Mouse (Mus musculus) lung, postnatal 10 days (tissue): ENCODE measurements around the gene Eml5.

Source experiments
- DNase-seq: peaks from one replicate; pipeline ENCODE4 v3.0.0; 2021

Gene Eml5

GRCm38 (mm10) chr12:98900881-98901801 is at the start of gene Eml5:
TSS of gene Eml5 (minus strand) at chr12:98901484.
- peak; percentile 70 for DNase-seq

DNA sequence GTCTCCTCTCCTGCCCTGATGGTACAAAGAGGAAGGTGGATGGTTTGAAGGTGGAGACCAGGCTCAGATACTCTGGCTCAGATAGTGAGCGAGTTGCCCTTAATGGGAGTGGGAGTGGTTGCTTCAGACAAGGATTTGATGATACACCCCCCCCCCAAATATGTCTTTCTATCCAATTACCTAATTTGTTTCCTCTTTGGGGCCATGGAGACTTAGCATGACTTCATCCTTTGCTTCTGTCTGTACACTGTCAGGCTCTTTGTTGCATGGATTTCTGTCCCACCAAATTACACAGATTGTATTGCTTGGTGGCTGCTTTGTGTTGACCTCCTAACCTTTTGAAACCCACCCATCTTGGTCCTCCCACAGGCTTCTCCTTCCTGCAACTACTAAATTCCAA is 31.6 kb upstream of the Eml5 start:
- DNase-seq = no peak

DNA sequence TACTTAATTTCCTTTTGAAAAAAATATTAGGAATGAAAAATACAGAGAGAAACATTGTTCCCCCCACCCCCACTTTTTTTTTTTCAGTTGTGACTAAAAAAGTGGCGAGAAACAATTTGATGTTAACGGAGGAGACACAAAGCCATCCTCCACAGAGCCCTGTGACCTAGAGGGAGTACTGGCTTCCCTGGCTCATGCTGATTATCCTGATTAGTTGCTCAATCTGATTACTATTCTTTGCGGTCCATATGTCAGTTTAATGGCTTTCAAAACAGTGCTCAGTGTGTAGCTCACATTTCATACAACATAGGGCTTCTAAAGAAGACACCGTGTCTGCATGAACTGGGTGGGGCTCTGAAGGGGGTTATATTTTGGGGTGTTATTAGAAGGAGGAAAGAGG is 31.2 kb upstream of the Eml5 start:
- DNase-seq = no peak

GRCm38 (mm10) chr12:98931174-98931573 is 29.9 kb upstream of the Eml5 start:
- no peak for DNase-seq

GRCm38 (mm10) chr12:98920194-98920991 is 19.1 kb upstream of the Eml5 start, which contains the start of gene Ttc8:
TSS of gene Ttc8 (plus strand) at chr12:98920574.
- peak; percentile 88 for DNase-seq

GRCm38 (mm10) chr12:98910096-98910495 is 8.8 kb upstream of the Eml5 start:
- DNase-seq = no peak

GRCm38 (mm10) chr12:98905466-98905865 is 4.2 kb upstream of the Eml5 start:
- no peak for DNase-seq

- DNase-seq = peak; percentile 2
Observed at GRCm38 (mm10) chr12:98900341-98900880, 873 bp downstream of the Eml5 start.

DNA sequence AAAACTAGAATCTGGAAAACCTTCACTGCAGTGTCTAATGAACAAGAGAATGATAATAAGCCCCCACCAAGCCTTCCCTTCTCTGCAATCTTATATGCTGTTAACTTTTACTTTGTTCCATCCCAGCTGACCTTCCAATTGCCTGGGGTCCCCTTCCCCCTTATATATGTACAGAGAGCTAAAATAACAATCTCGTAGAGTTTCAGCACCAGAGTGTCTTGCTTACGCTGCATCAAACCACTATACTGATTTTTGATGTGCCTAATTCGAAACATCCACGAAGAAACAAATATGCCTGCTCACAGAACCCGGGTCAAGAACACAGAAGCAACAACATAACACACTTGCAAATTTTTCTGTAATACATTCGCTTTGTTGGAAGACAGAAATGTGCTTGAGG is 1.6 kb downstream of the Eml5 start:
- DNase-seq = no peak

DNA sequence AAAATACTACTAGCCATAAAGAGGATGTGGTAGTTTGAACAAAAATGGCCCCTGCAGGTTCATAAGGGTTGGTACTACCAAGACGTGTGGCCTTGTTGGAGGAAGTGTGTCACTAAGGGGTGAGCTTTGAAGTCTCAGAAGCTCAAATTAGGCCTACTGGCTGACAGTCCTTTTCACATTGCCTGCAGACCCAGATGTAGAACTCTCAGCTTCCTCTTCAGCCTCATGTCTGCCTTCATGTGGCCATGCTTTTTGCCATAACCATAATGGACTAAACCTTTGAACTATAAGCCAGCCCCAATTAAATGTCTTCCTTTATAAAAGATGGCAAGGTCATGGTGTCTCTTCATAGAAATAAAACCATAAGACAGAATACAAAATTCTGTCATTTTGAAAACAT is 4.5 kb downstream of the Eml5 start:
- no peak for DNase-seq

DNA sequence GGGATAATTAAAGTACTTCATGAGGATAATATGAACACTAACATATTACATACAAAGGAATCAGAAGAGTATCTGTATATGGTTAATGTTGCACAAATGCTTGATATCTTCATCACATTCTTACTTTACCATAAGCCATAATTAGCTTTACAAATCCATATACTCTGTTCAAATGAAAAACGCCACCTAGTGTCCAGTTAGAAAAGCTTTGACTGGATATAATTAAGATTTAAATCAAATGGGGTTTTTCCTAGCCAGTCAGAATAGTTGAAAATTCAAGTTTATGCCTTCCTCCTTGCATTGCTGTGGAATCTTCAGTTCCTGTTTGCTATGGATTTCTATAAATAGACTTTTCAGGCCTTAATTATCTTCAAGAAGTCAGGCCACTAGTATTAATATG is 16.8 kb downstream of the Eml5 start:
- DNase-seq = no peak

DNA sequence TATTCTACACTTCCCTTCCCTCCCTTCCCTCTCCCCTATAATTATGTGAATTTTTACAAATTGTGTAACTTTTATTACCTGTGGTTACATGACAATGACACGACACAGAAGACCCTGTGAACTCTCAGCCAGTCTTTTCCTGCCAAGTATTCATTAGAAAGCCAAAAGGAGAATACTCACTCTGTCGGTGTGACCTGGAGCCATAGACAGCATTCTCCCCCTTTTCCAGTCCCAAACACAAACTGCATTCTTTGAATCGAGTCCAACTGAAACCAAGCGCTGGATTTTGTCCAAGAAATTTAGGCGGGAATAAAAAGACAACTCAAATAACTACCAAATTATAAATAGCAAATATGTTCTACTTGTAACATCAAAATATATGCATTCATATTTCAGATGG is 19.5 kb downstream of the Eml5 start:
- DNase-seq = peak; percentile 4

DNA sequence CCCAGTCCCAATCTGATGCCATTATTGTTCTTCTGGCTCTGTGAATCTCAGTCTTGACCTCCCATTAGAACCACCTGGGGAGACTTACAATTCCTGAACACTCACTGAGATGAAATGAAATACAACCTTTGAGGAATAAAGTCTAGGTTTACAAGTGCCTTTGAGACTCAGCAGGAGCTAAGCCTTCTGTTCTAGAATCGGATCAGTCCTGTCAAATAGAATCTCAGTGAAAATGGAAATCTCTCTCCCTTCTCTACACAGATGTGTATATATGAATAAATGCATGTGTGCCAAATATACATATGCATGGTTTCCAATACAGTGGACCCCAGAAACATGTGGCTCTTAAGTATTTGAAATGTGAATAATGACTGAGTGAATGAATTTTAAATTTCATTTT is 22.6 kb downstream of the Eml5 start:
- no peak for DNase-seq

DNA sequence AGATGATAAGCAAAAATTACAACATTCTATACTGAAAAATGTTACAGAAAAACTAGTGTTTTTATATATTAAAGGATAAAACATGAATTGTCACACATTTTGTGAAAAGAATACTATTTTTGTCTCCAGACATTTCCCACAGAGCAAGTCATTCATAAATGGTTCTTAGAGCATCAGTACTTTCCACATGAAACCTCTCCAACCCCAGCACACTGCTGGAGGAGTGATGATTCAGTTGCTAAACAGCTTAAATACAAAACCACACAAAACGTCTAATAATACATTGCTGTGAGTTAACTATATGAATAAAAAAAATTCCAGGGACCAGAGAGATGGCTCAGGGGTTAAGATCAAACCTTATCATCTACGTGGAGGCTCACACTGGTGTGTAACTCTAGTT is 26.1 kb downstream of the Eml5 start:
- DNase-seq = no peak

GRCm38 (mm10) chr12:98872836-98873235 is 28.4 kb downstream of the Eml5 start:
- no peak for DNase-seq

- no peak for DNase-seq
Observed at GRCm38 (mm10) chr12:98863436-98863835, 37.8 kb downstream of the Eml5 start.

- DNase-seq = no peak
Observed at GRCm38 (mm10) chr12:98860316-98860715, 41.0 kb downstream of the Eml5 start.

DNA sequence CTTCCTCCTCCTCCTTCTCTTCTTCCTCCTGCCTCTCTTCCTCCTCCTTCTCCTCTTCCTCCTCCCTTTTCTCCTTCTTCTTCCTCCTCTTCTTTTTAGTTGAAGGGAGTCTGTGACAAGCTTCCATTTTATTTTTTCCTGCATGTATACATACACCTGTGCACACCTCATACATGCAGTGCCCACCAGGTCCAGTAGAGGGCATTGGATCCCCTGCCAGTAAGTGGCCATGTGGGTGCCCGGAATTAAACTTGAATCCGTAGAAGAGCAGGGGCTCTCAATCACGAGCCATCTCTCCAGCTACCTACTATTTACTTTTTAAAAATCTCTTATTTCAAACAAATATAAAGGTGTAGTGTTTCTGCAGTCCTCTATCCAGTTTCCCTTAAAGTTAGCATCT is 50.5 kb downstream of the Eml5 start:
- peak; percentile 39 for DNase-seq

DNA sequence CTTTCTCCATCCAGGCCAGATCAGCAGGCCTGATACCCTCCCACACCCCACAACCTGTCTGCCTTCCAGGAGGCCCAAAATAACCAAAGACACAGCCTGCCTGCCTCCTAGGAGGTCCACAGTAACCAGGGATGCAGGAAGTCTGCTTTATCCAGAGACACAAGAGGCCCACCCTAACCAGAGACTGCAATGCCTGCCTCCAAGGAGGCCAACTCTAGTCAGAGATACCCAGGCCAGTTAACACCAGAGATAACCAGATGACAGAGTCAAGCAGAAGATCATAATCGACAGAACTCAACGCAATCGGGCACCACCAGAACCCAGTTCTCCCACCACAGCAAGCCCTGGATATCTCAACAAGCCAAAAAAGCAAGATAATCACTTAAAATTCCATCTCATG is 56.5 kb downstream of the Eml5 start:
- no peak for DNase-seq

- DNase-seq = no peak
Observed at GRCm38 (mm10) chr12:98840135-98840534, 61.1 kb downstream of the Eml5 start.

DNA sequence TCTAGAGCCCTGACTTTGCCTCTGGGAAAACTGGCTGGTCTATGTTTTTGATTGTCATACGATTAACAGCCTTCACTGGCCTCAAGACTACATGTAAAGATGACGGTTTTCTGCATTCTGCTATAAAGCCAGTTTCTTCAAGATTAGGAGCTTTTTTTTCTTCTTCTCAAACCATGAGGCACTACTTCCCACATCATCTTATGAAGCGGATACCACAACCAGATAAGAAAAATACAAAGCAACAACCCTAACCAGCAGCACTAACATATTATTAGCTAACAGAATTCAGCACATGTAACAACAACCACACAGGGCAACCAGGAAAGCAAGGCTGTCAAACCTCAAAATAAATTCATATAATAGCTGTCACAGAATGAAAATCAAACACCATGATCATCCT is 63.3 kb downstream of the Eml5 start:
- no peak for DNase-seq

DNA sequence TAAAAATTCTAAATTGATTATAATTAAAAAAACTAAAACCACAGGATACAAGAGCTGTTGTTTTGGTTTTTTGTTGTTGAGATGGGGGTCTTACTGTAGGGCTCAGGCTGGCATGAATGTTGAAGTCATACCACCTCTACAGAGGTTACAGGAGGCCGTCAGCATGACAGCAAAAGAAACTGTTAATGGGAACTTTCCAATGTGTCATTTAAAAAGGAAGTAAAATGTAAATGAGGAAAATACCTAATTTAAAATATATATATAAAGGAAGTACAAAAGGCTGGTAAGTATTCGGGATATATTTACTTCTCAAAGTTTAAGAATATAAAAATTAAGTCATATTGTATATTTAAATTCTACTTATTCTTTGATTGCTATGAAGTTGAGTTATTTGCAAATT is 65.8 kb downstream of the Eml5 start:
- DNase-seq = no peak

DNA sequence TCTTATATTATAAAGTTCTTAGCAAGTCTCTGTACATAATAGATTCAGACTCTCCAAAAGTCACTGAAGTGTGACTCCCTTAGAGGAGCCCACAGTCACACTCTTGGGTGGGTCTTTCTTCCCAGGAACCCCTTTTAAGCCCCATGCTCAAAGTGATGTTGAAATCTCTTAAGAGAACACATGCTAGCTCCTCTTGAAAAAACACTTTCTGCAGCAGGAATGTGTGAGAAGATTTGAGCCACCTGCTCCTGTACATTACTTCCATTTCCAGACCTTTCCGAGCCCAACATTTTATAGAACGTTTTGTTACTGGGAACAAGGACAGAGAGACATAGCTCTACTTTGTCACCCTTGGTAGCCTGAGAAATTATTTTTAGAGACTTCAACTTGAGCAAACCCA is 66.4 kb downstream of the Eml5 start:
- peak; percentile 30 for DNase-seq

DNA sequence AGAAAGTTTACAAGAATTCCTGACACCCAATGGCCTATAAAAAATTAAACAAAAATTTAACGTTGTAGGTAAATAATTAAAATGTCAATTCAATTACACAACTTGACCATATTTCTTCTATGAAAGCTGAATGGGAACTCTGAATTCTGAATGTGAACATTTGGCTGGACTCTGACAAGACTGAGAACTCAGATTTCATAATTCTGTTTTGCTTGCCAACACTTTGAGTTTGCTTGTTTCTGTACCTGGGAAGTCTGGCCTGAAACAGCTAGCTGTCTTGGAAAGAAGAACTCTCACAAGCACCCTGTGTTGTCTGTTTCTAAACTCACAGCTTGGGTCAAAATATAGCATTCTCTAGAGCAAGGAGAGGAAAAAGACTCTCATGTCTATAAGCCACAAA is 67.4 kb downstream of the Eml5 start:
- DNase-seq = no peak
